Mouse (Mus musculus) lung, postnatal 0 days (tissue): ENCODE data around the gene Cdc42bpg. TPM values are rescaled to one million over a fixed set of nuclear protein-coding genes. Genes with fewer than 3 reads are reported as not detected.

Source experiments
- ATAC-seq: fragments of 200-750 bp; cut with Nextera tagmentation; 2 replicates; pipeline ENCODE4 v1.8.0; 2017; ENCODE audit warnings: moderate library complexity
- DNase-seq: peaks from one replicate; pipeline ENCODE4 v3.0.0-alpha.2; 2016; ENCODE audit warnings: low spot score
- H3K27ac ChIP-seq: fragments of 300-500 bp; sonication (generic); 2 replicates; pipeline ENCODE4 v1.5.1; 2014; ENCODE audit warnings: antibody characterized with exemption, mild to moderate bottlenecking, low read length, mixed read lengths
- H3K27me3 ChIP-seq: fragments of 300-500 bp; sonication (generic); replicated peaks from 2 replicates; pipeline ENCODE4 v1.6.1; 2014; ENCODE audit warnings: low read length, mixed read lengths; ENCODE audit not compliant: insufficient read depth
- H3K36me3 ChIP-seq: fragments of 300-500 bp; sonication (generic); 2 replicates; pipeline ENCODE4 v1.6.1; 2014; ENCODE audit warnings: low read length, mixed read lengths; ENCODE audit not compliant: insufficient read depth
- H3K4me1 ChIP-seq: fragments of 300-500 bp; sonication (generic); 2 replicates; pipeline ENCODE4 v1.6.1; 2014; ENCODE audit warnings: antibody characterized with exemption, low read depth, low read length, mixed read lengths; ENCODE audit not compliant: insufficient read depth
- H3K4me2 ChIP-seq: fragments of 300-500 bp; sonication (generic); replicated peaks from 2 replicates; pipeline ENCODE4 v1.6.1; 2014; ENCODE audit warnings: low read depth, mild to moderate bottlenecking, low read length, moderate library complexity, mixed read lengths
- H3K4me3 ChIP-seq: fragments of 300-500 bp; sonication (generic); 2 replicates; pipeline ENCODE4 v1.5.1; 2014; ENCODE audit warnings: low read depth, low read length
- H3K9ac ChIP-seq: fragments of 300-500 bp; sonication (generic); replicated peaks from 2 replicates; pipeline ENCODE4 v1.6.1; 2014; ENCODE audit warnings: low read depth, mild to moderate bottlenecking
- H3K9me3 ChIP-seq: fragments of 300-500 bp; sonication (generic); 2 replicates; pipeline ENCODE4 v1.6.1; 2016; ENCODE audit warnings: low read length, mixed read lengths
- CTCF ChIP-seq: IDR thresholded peaks from 2 replicates; pipeline ENCODE4 v1.5.1; 2016; ENCODE audit warnings: antibody characterized with exemption, mild to moderate bottlenecking
- EP300 ChIP-seq: IDR thresholded peaks from 2 replicates; pipeline ENCODE4 v1.6.1; 2016; ENCODE audit warnings: antibody characterized with exemption, mild to moderate bottlenecking, control low read depth
- WGBS: fragments of 180-500 bp; shearing (Covaris S2); extraction: QIAGEN DNeasy Blood & Tissue Kit; methylation state at CpG from one replicate; pipeline ENCODE4 v1.1.7; 2014; 5-methylcytosine and 5-hydroxymethylcytosine counted together
- polyA plus RNA-seq: library from polyadenylated mRNA; unstranded; fragments of >200 nt; fragmentation: Nextera tagmentation; extraction: Ambion mirVana; gene quantifications from 2 replicates; pipeline ENCODE4 v1.2.1, GENCODE M21; 2015

Gene Cdc42bpg
- polyA plus RNA-seq, 1 experiment from 2014 or later: 2.8 TPM

DNA sequence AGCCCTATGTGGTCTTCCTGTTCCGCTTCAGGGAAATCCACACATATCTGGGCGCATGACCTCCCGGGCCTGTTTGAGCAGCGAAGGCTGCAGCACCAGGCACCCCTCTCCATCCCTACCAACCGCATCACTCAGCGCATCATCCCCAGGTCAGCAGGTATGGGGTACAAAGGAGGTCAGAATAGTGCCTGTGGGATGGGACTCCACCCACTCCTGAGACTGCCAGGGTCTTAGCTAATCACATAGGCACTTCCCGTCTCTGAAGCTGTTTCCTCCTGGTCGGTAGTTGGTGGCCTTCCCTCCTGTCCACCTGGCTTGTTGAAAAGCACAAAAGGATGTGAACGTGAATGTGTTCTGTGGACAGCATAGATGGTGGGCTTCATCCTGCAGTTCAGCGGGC is 40.4 kb downstream of the Cdc42bpg start:
- Histone ChIP-seq H3K4me1 (no peaks in the 10 kb centered on the region; the same call in 1 of the 2 replicates), H3K9me3 (no peaks in the 10 kb centered on the region), H3K36me3 (peaks cover 21% of the 10 kb centered on the region; the same call in 1 of the 2 replicates), H3K4me2 (no peak overlapping the region), H3K4me3 (no peak overlapping the region), H3K27ac (no peak overlapping the region), H3K27me3 (no peaks in the 10 kb centered on the region), H3K9ac (no peak overlapping the region)
- WGBS: 74% methylated on average over 10 of the region's 10 CpGs
- no peak for ATAC-seq
- DNase-seq: no peak
- no peak for TF ChIP-seq EP300
- no peak for TF ChIP-seq CTCF

DNA sequence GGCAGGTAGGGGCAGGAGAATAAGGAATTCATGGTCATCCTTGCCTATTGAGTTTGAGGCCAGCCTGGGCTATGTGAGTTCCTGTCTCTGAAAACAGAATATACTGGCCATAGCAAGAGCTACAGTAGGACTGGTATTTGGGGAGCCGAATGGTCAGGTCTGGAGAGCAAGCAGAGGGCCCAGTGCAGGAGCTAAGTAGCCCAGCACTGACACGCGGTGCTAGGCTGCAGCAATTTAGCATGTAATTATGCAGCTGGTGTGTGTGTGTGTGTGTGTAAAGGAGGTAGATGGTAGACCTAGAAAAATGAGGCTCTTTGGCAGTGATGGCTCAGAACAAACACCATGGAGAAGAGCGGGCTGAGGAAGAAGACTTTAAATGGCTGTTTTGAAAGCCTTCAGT is 41.4 kb downstream of the Cdc42bpg start:
- no peak for TF ChIP-seq EP300
- no peak for TF ChIP-seq CTCF

DNA sequence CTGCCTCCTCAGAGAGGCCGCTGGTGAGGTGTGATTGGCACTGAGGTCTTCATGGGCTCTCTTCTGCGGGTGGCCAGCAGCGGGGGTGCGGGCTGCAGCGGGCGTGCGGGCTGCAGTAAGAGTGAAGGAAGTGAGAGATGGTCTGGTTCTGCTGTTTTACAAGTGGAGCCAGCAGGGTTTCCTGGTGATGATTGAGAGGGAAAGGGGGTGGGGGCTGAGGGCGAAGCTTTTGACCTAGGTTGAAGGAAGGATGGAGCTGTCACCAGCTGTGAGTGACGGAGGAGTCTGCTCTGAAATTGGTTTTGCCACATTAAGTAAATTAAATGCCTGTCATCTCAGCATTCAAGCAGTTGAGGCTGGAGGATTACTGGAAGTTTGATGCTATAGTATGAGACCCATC is 42.5 kb downstream of the Cdc42bpg start:
- Histone ChIP-seq H3K27ac (no peak overlapping the region), H3K9me3 (no peaks in the 10 kb centered on the region), H3K4me1 (no peaks in the 10 kb centered on the region; the same call in 1 of the 2 replicates), H3K4me2 (no peak overlapping the region), H3K9ac (no peak overlapping the region), H3K27me3 (no peaks in the 10 kb centered on the region), H3K36me3 (peaks cover 21% of the 10 kb centered on the region; the same call in 1 of the 2 replicates), H3K4me3 (no peak overlapping the region)
- DNase-seq (no peak), ATAC-seq (no peak)
- TF ChIP-seq EP300 (no peak), CTCF (no peak)
- 53% methylated on average over 9 of the region's 9 CpGs for WGBS

More for the DNA sequence above, 41.4 kb downstream of the Cdc42bpg start:
- no peak overlapping the region for H3K9ac ChIP-seq
- 97% methylated on average over 4 of the region's 4 CpGs for WGBS
- H3K4me2 ChIP-seq: no peak overlapping the region
- peaks cover 21% of the 10 kb centered on the region; the same call in 1 of the 2 replicates for H3K36me3 ChIP-seq
- DNase-seq (no peak), ATAC-seq (no peak)
- H3K4me3 ChIP-seq: no peak overlapping the region
- no peaks in the 10 kb centered on the region for H3K27me3 ChIP-seq
- no peaks in the 10 kb centered on the region for H3K9me3 ChIP-seq
- no peaks in the 10 kb centered on the region; the same call in 1 of the 2 replicates for H3K4me1 ChIP-seq
- H3K27ac ChIP-seq: no peak overlapping the region

DNA sequence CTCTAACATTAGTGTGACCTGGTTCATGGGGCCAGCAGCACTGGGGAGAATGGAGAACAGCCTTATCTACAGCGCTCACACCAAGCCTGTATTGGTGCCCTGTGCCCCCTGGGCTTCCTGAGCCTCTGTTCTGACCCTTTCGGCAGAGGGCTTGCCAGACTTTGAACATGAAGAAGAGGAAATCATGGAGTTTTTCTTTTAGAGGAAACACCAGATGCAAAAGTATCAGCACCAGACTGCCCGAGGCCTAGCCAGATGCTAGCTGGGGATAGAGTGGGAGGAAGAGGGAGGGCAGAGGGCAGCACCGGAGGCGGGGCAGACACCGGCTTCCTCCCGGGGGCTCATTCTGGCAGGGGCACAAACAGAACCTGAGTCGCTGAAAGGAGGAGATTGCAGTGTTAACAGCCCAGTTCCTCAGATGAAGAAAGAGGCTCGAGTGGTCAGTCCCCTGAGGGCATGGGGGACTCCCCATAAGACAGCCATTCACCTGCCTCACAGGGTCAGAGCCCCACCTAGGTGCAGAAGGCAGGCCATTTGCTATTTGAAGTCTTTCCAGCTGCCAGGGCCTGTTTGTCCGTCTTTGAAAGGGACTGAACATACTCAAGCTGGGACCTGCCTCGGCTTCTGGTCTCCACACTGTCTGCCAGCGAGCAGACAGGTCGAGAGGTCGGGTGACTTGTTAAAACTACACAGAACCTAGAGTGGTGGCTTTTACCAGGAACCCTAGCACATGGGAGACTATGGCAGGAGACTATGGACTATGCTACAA is 43.1 kb downstream of the Cdc42bpg start:
- Histone ChIP-seq H3K4me1 (no peaks in the 10 kb centered on the region; the same call in 1 of the 2 replicates), H3K9ac (no peak overlapping the region), H3K27me3 (no peaks in the 10 kb centered on the region), H3K9me3 (no peaks in the 10 kb centered on the region), H3K27ac (no peak overlapping the region), H3K36me3 (peaks cover 21% of the 10 kb centered on the region; the same call in 1 of the 2 replicates), H3K4me3 (no peak overlapping the region), H3K4me2 (no peak overlapping the region)
- 30% methylated on average over 14 of the region's 14 CpGs for WGBS
- DNase-seq (no peak), ATAC-seq (peak; percentile 34; the same call in 1 of the 2 replicates)
- TF ChIP-seq CTCF (no peak), EP300 (no peak)

DNA sequence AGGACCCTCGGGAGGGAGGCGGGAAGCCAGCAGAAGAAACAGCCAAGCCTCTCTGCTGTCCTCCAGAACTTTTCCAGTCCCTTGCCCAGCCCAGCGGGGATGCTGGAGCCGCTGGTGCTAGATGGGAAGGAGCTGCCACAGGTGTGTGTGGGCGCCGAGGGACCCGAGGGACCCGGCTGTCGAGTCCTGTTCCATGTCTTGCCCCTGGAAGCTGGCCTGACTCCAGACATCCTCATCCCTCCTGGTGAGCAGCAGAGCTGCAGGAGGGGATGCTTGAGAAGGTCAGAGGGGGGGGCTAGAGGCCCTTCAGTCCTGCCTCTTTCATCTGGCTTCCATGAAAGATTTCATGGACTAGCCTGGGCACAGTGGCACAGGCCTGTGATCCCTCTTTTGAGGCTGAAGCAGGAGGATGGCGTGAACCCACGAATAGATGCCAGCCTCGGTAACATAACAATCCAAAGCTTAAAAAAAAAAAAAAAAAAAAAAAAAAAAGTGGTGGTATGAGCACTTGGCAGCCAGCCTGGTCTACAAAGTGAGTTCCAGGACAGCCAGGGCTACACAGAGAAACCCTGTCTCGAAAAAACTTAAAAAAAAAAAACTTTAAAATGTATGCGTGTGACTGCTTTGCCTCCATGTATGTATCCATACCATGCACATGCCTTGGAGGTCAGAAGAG is 45.3 kb downstream of the Cdc42bpg start:
- 66% methylated on average over 14 of the region's 14 CpGs for WGBS
- no peaks in the 10 kb centered on the region; the same call in 1 of the 2 replicates for H3K4me1 ChIP-seq
- no peak for TF ChIP-seq CTCF
- no peak for TF ChIP-seq EP300
- 0 out of 2 replicates have a peak, but pooled peaks cover 6% of the 10 kb centered on the region for H3K36me3 ChIP-seq
- no peak overlapping the region for H3K27ac ChIP-seq
- no peak overlapping the region for H3K9ac ChIP-seq
- H3K4me2 ChIP-seq: no peak overlapping the region
- H3K4me3 ChIP-seq: no peak overlapping the region
- no peaks in the 10 kb centered on the region for H3K27me3 ChIP-seq
- DNase-seq (no peak), ATAC-seq (no peak)
- no peaks in the 10 kb centered on the region for H3K9me3 ChIP-seq

DNA sequence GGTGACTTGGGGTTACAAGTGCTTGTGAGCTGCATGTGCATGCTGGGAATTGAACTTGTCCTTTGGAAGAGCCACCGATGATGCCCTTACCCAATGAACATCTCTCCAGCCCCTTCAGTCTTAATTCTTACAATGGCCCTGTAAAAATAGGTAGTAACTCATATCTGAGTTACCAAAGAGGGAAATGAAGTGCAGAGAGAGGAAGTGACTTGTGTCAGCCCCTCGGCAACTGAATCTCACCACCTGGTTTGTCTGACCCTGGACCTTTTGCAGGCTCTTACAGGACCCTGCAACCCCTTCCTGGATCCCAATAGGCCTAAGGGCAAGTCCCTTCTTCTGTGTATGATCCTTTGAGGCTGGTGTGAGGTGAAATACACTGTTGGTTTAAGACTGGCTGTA is 45.9 kb downstream of the Cdc42bpg start:
- H3K27ac ChIP-seq: no peak overlapping the region
- no peaks in the 10 kb centered on the region for H3K27me3 ChIP-seq
- no peak overlapping the region for H3K4me2 ChIP-seq
- no peak for TF ChIP-seq EP300
- no peak for TF ChIP-seq CTCF
- no peak overlapping the region for H3K9ac ChIP-seq
- no peak for DNase-seq
- no peaks in the 10 kb centered on the region for H3K9me3 ChIP-seq
- 71% methylated on average over 2 of the region's 2 CpGs for WGBS
- 0 out of 2 replicates have a peak, but pooled peaks cover 6% of the 10 kb centered on the region for H3K36me3 ChIP-seq
- no peak for ATAC-seq
- no peaks in the 10 kb centered on the region; the same call in 1 of the 2 replicates for H3K4me1 ChIP-seq
- H3K4me3 ChIP-seq: no peak overlapping the region
